Mouse (Mus musculus) A20 (cell line): ENCODE measurements around the gene Slc4a4.

Source experiments
- DNase-seq: peaks from one replicate; pipeline ENCODE4 v3.0.0-alpha.2; 2011; ENCODE audit warnings: low read depth, low spot score

The Slc4a4 gene

DNA sequence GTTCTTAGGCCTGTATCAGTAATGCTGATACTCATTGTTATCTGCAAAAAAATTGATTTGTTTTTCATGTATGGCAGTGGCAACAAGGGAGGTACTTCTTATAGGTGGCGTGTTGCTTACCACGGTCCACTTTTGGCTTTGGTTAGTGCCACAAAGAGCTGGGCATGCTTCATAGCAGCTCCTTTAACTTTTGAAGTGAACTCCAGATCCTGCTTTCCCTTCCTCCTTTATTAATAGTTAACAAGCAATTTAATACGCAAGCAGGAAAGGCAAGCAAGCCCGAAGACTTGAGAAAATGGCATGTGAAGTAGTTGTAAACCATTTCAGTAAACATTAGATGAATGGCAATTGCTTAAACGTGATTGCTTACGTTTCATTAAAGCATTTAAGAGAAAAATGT is 113.2 kb downstream of the Slc4a4 start:
- no peak for DNase-seq

DNA sequence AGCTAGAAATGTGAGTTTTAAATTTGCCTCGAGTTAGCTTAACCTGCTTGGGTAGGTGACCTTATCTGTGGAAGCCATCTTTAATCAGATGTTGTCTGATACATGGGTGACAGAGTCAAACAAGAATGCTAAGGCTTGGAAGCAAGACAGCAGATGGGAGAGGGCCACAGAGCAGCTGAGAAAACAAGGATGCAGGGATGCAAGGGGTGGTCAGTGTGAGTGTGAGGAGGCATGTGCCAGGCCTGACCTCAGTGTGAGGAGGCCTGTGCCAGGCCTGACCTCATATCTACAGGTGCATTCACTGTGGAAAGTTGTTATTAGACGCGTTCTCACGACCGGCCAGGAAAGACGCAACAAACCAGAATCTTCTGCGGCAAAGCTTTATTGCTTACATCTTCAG is 114.0 kb downstream of the Slc4a4 start:
- DNase-seq, result no peak

DNA sequence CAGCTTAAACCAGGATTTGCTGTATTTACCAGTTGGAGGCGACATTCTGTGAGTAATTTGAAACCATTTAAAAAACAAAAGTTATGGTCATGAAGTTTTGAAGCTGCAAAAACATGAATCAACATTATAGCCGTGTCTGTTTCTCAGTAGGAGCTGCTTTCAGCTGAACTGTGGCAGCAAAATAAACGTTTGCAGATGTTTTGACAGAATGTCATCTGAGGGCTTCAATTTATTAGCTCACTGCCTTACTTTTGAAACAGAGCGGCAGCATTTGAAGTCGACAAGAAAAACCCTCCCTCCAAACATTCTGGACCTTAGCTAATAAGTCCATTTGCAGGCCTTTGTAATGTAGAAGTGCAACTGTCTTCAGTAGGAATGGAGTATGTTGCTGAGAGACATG is 123.5 kb downstream of the Slc4a4 start:
- DNase-seq, result no peak

DNA sequence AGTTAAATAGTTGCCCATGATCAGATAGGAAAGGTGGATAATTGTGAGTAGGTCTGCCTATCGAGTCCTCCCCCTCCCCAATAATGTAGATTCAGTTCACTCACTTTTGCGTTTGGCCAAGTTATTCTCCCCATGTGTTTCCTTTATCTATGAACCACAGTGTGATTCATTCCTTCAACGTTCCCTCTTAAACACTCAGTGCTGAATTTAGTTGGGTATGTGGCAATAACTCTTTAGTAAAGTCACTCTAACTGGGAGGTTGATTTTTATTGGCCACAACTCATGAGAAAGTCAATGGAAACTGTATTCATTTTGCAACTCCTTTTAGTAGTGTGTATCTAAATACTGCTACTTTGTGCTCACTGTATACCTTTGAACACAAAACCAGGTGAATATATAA is 125.8 kb downstream of the Slc4a4 start:
- no peak for DNase-seq

DNA sequence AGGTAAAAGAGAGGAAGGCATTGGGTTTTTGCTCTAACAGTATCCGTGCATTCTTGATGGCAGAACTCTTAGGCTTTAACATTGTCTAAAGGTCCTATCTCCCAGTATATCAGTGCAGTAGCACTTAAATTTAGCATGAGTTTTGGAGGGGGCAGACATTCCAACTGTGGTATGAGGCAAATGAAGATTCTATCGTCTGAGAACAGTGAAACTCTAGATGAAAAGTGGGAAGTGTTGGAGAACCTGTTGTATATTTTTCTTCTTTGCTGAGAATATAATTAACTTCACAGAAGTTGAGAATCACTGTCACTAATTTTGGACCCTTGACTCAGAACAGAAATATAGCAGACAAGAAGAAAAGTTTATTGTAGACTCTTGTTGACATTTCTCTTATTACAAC is 128.2 kb downstream of the Slc4a4 start:
- no peak for DNase-seq

DNA sequence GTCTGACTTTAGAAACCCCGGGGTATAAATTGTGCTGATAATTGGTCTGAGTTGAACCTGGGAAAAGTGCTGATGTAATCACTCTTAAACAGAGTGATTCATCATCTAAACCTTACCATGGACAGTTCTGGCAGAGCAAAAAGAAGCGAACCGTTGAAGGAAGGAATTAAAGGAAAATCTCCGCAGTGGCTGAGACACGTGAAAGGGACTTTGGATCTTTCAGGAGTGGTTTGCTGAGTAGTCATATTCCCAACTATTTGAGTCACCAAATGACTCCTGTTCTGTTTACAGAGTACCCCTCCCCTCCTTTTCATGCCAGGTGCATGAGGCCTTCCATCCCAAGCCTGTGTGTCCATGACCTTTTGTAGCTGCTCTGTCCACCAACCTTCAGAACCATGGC is 129.3 kb downstream of the Slc4a4 start:
- no peak for DNase-seq

DNA sequence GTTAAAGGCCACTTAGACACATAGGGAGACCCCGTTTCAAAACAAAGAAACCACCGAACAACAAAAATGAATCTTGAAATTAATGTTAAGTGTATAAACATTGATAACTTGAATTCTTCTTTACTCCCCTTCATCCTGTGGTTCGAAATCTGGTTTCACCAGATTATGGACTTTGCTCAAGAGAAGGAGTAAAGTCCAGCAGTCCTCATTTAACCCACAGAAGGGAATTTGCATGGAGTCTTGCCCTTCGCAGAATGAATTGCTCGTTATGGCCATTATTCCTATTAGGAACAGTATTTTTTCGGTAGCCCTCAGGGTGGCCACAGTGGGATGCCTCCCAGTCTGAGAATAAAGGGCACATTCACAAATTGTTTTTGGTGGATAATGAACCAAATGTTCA is 131.9 kb downstream of the Slc4a4 start:
- no peak for DNase-seq

DNA sequence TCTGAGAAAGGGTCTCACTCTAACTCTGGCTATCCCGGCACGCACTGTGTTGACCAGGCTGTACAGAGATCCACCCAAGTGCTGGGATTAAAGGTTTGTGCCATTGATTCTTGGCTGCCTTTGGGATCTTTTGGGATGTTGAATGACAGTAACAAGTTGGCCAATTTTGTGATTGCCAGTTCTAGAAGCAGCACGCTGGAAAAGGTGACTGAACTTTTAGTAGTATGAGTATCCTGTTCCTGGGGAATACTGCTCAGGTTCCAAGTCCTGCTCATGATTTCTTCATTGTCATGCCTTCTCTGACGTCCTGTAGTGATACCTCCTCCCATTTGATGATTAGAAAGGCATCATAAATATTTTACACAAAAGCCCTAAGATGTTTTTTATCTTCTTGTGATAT is 137.8 kb downstream of the Slc4a4 start:
- no peak for DNase-seq

DNA sequence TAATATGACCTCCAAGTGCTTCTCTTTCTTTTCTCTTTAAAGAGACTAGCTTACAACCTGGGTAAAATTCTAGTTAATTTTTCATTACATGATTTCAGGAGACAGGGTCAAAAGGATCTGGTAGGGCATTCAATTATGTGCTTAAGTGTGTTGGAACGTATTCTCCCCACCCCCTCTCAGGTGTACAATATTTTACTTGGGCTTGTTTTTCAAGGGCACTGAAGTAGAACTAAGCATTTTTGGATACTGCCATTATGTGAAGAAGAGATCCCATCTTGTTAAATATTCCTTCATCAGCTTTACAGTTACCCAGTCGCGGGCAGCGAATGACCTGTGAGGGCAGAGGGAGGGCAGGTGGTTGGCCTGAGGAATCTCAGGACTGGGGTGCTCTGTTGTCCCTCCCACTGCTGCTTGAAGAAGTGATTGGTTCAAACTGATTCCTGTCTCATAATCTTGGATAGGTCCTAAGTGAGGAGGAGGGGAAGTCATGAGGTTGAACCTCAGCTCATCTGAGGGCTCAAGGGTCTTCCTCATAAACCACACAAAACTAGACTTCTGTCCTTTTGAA is 141.0 kb downstream of the Slc4a4 start:
- no peak for DNase-seq

DNA sequence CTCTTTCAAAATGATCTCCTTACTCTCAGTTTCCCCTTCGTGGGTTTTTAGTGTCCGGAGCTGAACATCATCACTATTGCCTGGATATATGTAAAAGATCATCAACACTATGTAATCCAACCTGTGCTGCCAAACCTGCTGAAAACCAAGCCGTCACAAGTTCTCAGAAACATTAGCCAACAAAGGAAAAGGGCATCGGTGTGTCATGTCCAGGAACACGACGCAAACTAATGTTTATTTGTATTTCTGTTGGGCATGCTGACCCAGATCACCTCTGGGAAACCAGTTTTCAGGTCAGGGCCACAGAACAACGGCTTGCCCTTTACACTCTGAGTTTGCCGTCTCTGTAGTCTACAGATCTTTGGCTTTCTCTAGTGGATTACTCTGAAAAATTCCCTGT is 146.0 kb downstream of the Slc4a4 start:
- no peak for DNase-seq

DNA sequence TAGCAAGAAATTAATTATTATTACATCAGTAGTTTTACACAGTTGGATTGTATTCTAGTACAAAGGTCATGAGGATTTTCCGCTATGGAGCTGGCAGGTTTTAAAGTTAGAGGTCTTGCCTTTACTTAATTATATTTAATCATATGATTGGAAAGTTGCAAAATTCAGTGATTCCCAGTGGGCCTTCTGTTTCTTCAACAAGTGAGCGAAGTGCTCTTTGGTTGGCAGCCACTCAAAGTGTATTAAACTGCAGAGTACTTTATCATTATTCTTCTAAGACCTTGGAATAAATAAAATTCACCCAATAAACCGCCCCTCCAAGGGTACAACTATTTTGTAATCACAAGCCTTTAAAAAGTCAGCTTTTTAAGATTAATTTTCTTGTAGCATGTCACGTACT is 146.6 kb downstream of the Slc4a4 start:
- no peak for DNase-seq

DNA sequence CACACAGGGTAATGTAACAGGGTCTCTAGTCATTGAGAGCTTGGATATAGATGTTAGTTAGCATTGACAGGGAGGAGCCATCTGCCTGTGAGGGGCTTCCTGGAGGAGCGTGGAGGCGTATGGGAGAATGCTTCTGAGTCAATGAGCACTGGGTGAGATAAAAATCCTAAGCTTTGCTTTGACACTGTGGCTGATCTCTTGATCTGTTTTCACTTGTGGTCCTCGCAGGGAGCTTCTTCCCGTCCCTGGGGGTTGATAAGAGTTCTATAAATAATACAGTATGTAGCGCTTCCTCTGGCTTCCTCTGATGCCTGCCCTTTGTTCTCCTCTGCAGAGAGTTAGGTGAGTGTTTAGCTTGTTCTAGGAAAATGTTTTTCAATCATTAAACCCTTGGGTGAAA is 149.5 kb downstream of the Slc4a4 start:
- no peak for DNase-seq

DNA sequence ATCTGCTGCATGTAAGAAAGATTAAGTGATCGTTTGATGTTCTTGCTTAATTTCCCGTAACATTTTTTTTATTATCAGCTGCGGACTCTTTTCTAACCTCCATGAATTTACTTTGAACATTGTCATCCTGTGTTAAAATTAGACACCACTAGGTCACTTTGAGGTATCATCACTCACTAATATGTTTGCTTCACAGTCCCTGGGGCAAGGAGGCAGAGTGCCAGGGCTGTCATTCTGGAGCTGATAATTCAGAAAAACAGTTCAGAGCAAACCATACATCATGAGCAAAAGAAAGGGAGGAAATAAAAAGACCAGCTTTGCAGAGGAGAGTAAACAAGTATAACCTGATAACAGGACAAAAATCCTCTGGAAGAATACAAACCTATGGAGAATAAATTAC is 154.2 kb downstream of the Slc4a4 start:
- DNase-seq, result no peak

DNA sequence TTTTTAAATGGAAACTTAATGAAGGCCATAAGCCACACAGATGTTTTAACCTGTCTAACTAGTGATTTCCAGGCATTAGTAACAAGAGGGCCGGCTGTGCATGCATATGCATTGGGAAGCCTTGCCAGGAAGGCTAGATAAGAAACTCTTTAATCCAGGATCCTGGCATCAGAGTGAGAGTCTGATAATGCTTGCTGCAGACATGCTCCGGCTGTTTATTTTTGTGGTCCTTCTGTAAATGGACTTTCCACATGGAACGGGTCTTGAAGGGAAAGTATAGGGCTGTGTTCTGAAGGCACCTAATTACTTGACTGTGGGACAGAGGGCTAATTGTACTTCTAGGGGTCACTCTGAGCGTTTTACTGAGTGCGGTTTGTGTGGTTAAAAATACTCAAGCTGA is 157.2 kb downstream of the Slc4a4 start:
- no peak for DNase-seq

DNA sequence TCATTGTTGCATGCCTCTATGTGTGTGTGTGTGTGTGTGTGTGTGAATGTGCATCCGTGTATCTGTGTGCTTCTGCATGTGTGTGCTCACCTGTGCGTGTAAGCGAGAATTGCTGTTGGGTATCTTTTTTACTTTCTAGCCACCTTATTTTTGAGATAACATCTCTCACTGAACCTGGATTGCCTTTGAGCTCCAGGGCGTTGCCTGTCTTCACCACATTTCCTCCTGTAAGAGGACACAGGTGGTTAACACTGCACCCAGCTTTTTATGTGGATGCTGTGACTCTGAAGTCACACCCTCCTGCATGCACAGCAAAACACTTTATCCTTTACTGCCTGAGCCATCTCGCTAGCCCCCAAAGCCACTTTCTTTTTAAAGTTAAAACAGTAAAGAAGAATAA is 158.2 kb downstream of the Slc4a4 start:
- no peak for DNase-seq

DNA sequence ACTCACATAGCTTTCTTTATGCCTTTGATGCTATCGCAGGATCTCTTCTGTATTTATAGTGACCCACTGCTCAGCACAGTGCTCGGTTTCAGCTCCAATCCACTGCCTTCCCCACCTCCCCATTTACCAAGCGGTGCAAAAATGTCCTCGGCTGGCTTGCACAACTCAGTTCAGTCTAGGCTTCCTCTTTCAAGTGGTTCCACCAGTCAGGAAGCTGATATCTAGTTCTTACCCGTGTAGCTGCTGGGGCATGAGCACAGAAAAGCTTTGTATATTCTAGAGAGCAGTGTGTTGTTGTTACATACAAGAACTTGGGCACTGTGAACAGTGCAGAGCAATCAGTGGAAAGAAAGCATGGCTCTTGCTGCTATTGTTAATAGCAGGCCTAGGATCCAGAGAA is 165.0 kb downstream of the Slc4a4 start:
- DNase-seq, result no peak

DNA sequence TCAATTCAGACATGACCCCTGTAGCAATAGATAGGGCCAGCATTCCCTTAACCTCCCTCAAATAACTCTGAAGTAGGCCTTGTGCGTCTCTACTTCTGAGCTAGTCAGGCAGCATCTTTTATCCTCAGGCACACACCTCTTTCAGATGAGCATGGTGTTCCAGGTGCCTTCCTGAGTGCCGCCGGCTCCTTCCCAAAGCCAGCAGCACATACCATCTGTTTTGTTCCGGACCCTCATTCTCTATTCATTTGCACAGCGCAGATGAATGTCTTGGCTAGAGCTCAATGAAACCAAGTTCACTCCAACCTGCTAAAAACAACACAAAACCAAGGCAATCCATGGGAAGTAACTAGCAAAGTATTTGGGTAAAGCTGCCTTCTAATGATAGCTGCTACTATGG is 165.6 kb downstream of the Slc4a4 start:
- no peak for DNase-seq

DNA sequence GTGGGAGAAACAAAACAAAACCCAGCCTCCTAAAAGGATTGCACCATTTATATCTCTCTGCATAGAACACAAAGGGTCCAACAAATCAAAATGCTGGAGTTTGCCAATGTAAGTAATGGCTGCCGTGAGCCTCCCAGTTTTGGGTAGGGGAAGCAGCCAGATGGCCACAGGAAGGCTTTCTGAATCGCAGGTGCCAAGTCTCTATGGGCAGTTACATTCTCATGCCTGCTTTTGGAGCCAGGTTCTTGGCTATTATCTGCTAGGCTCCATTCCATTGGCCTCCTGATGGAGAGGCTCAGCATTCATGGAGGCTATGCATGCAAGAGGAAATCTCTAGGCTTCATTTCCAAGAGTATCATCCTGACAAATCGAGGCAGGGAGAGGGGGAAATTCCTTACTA is 169.0 kb downstream of the Slc4a4 start:
- no peak for DNase-seq

DNA sequence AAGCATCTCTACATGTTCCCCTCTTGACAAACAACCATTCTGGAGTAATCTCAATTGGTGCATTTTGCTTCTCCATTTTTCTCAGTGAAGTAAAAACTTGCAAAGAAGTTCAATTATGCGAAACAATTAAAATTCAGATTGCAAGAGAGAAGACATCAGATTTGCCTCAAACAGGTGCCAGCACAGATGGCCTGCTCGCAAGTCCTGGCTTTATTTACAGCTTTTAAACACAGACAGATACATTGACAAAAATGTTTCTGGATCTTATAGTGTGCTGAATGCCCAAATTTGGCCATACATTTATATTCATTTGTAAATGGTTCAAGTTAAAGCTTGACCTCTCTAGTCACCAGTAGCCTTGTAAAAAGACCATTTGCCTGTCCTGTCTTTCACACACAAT is 169.8 kb downstream of the Slc4a4 start:
- DNase-seq, result no peak

DNA sequence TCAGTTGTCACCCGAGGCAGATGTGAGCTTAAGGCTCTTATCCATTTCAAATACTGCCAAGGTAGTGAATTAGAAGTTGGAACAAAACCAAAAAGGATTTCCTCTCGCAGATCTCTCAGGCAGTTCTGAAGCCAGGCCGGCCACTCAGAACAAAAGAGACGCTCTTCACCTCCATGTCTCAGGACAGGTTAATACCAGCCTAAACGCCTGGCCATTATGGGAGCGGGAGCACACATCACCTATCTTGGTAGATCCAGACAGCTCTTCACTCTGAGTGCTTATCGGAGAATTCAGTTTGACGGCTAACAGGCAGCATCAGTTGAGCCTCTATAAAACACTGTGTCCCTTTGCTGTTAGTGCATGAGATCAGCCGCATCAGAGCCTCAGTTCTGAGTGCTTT is 174.5 kb downstream of the Slc4a4 start:
- DNase-seq, result no peak

DNA sequence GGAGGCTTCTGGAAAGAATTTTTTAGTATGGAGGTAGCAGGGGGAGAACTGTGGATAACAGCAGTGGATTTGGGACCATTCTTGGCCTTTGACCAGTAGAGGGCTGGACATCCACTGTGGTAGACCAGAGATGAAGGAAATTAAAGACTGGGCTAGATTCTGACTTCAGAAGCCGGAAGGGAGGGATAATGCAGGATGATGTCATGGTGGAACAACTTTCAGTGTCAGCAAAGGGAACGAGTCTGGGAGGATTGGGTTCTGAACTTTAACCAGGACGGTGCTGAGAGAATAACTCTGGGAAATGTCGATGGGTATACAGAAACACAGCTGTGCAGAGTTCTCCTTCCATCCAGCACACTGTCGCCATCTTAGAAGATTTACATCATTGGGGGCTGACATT is 175.7 kb downstream of the Slc4a4 start:
- no peak for DNase-seq

DNA sequence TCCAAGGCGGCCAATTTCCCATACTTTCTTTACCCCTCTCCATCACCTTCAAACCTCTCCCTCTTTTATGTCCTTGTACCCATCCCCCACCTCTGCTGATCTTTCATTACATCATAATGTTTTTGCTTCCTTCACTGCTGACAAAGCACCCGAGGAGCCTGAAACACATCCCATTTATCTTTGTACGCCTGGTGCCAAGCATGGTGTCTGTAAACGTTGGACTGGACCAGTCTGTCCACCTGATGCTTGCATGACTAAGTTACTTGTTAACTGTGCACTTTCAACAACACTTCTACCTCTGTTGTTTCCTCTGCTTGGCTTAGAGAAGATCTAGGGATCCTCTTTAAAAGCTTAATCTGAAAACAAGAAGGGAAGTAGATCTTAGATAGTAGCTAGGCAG is 180.5 kb downstream of the Slc4a4 start:
- no peak for DNase-seq

DNA sequence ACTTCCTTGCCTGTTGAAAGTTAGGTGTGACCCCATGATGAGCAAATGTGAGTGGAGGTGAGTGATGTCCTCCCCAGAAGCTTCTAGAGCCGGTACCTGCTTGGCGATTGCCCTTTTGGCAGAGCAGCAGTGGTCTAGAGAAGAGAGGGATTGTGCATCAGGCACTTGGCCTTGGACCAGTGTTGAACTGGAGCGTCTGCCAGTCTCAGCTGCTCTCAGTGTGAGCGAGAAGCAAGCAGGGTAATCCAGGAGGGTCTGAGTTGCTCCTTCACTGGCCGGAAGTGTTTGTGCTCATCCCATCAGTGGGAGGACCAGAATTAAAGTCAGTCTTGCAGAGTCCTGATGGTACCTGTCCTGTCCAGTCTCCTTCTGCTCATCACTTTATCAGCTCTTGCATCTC is 181.5 kb downstream of the Slc4a4 start:
- no peak for DNase-seq

DNA sequence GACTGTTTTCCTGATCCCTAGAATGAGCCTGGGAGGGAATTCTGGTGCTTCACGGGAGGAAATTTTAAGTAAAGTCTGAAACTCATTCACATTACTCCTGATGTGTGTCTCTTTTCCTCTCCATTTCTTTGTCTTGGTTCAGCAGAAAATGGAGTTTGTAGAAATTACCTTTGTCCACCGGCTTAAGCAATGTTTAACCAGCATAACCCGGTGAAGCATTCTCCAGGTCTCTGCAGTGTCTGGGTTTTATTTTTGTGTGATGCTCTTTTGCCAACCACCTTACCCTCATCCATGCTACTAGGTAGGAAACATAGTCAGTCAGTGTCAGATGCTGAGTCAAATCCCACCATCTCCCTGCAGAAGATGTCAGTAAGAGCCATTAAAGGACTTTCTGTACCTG is 183.4 kb downstream of the Slc4a4 start:
- DNase-seq, result no peak

DNA sequence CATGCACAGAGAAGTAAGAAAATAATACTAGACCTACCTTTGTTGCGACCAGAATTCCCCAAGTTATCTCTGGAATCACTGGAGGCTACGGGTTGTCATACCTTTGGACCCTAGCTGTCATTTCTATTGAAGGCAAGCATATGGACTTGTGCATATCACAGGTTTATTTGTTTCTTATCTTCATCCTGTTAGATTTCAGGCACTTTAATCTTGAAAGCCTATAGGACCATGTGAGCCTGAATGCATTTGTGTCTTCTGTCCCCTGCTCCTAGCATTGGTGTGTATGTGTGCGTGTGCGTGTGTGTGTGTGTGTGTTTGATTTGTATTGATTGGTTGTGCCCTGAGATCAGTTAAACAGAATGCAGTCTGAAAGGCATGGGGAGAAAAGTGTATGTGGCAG is 185.3 kb downstream of the Slc4a4 start:
- no peak for DNase-seq
